Mouse (Mus musculus) heart, adult 2 months (tissue): ENCODE data around the gene Adamts9. TPM values are rescaled to one million over a fixed set of nuclear protein-coding genes. Genes with fewer than 3 reads are reported as not detected.

ENCODE experiments used
- DNase-seq, 2 experiments: peaks; one replicate each; pipeline ENCODE4 v3.0.0; 2021
- H3K27ac ChIP-seq: fragments of 200-600 bp; 2 replicates; pipeline ENCODE4 v1.8.1; 2022
- H3K27me3 ChIP-seq: fragments of 200-500 bp; 2 replicates; pipeline ENCODE4 v1.6.1; 2012; ENCODE audit warnings: mild to moderate bottlenecking, low read length, inconsistent platforms, mixed read lengths; ENCODE audit not compliant: control insufficient read depth, insufficient read depth
- H3K36me3 ChIP-seq: fragments of 200-500 bp; 2 replicates; pipeline ENCODE4 v1.6.1; 2012; ENCODE audit warnings: low read length, inconsistent platforms; ENCODE audit not compliant: control insufficient read depth, insufficient read depth
- H3K4me1 ChIP-seq: fragments of 200-500 bp; 2 replicates; pipeline ENCODE4 v1.6.1; 2011; ENCODE audit warnings: low read length; ENCODE audit not compliant: control insufficient read depth, insufficient read depth
- H3K4me3 ChIP-seq: fragments of 200-600 bp; 2 replicates; pipeline ENCODE4 v1.8.1; 2022
- H3K79me2 ChIP-seq: fragments of 200-500 bp; replicated peaks from 2 replicates; pipeline ENCODE4 v1.6.1; 2012; ENCODE audit warnings: mild to moderate bottlenecking, inconsistent platforms, low read length, moderate library complexity, mixed read lengths; ENCODE audit not compliant: control insufficient read depth, insufficient read depth
- H3K9ac ChIP-seq: fragments of 200-500 bp; 2 replicates; pipeline ENCODE4 v1.6.1; 2012; ENCODE audit warnings: low read depth, mild to moderate bottlenecking, control low read depth, inconsistent platforms, low read length, mixed read lengths
- CTCF ChIP-seq: fragments of 200-600 bp; IDR thresholded peaks from 2 replicates; pipeline ENCODE4 v1.8.1; 2022; ENCODE audit warnings: antibody characterized with exemption, mild to moderate bottlenecking, moderate library complexity
- EP300 ChIP-seq: fragments of 200-500 bp; IDR thresholded peaks from 2 replicates; pipeline ENCODE4 v1.6.1; 2011; ENCODE audit warnings: low read depth, low read length, control low read depth; ENCODE audit not compliant: insufficient read depth
- POLR2A ChIP-seq: fragments of 200-500 bp; IDR thresholded peaks from 2 replicates; pipeline ENCODE4 v1.6.1; 2011; ENCODE audit warnings: mild to moderate bottlenecking, low read depth, low read length, control low read depth; ENCODE audit not compliant: insufficient read depth
- WGBS: fragments of 180-500 bp; shearing (Covaris S2); methylation state at CpG from one replicate; pipeline ENCODE4 v1.1.7; 2018; 5-methylcytosine and 5-hydroxymethylcytosine counted together
- intact Hi-C: fragments of 180-260 bp; cut with DNase I; formaldehyde crosslinking; loops from one replicate; pipeline ENCODE4 v1.15.1; 2025
- polyA plus RNA-seq: library from polyadenylated mRNA; depleted of rRNA; stranded (reverse); fragments of >200 nt; gene quantifications from 2 replicates; pipeline ENCODE4 v1.2.3, GENCODE M21; 2012
- total RNA-seq, 2 experiments: library from RNA; stranded (reverse); gene quantifications; 2 replicates each; pipeline ENCODE4 v1.2.3; 2021

Gene Adamts9
- total and polyA plus RNA-seq, 3 experiments: 5.7 to 17.5 (median 9.6) TPM

GRCm38 (mm10) chr6:92752737-92753136, 190.6 kb downstream of the Adamts9 start:
- Histone ChIP-seq H3K9ac (no peak overlapping the region), H3K36me3 (no peaks in the 10 kb centered on the region), H3K4me1 (no peaks in the 10 kb centered on the region), H3K4me3 (no peak overlapping the region), H3K27me3 (no peaks in the 10 kb centered on the region), H3K79me2 (no peaks in the 10 kb centered on the region), H3K27ac (no peak overlapping the region)
- TF ChIP-seq EP300: no peak
- no peak for TF ChIP-seq POLR2A
- TF ChIP-seq CTCF: no peak
- intact Hi-C loops: no loop called here
- 91% methylated on average over 2 of the region's 2 CpGs for WGBS
- DNase-seq: no peak

- DNase-seq: peak in 1 of 2 experiments; percentile 30
- Histone ChIP-seq H3K36me3 (no peaks in the 10 kb centered on the region), H3K4me1 (no peaks in the 10 kb centered on the region), H3K9ac (no peak overlapping the region), H3K27ac (no peak overlapping the region), H3K79me2 (no peaks in the 10 kb centered on the region), H3K4me3 (no peak overlapping the region), H3K27me3 (no peaks in the 10 kb centered on the region)
- intact Hi-C loops: no loop called here
- WGBS: 31% methylated on average over 4 of the region's 4 CpGs
- TF ChIP-seq EP300 (no peak), CTCF (no peak), POLR2A (no peak)
These were observed 193.9 kb downstream of the Adamts9 start for GRCm38 (mm10) chr6:92749420-92749819.

GRCm38 (mm10) chr6:92743605-92744004, 199.7 kb downstream of the Adamts9 start:
- no peaks in the 10 kb centered on the region for H3K27me3 ChIP-seq
- peak; percentile 40 to 65 for DNase-seq
- no peak overlapping the region for H3K27ac ChIP-seq
- H3K4me1 ChIP-seq: no peaks in the 10 kb centered on the region
- no peak overlapping the region for H3K4me3 ChIP-seq
- 25% methylated on average over 11 of the region's 11 CpGs for WGBS
- intact Hi-C loops: loop anchor here (1.0 to 5.0 kb wide), 2 partner anchors 76 to 457 kb away; no protein-coding TSS in a partner anchor
- TF ChIP-seq EP300: 0 out of 2 replicates have a peak, but pooled peaks have one; percentile 45
- TF ChIP-seq CTCF: peak; percentile 71
- TF ChIP-seq POLR2A: no peak
- H3K36me3 ChIP-seq: no peaks in the 10 kb centered on the region
- no peaks in the 10 kb centered on the region for H3K79me2 ChIP-seq
- no peak overlapping the region for H3K9ac ChIP-seq

GRCm38 (mm10) chr6:92737116-92737515, 206.2 kb downstream of the Adamts9 start:
- Histone ChIP-seq H3K27ac (no peak overlapping the region), H3K4me3 (no peak overlapping the region), H3K27me3 (no peaks in the 10 kb centered on the region), H3K79me2 (no peaks in the 10 kb centered on the region), H3K36me3 (no peaks in the 10 kb centered on the region), H3K4me1 (no peaks in the 10 kb centered on the region), H3K9ac (no peak overlapping the region)
- no peak for DNase-seq
- 83% methylated on average over 1 of the region's 1 CpGs for WGBS
- intact Hi-C loops: no loop called here
- TF ChIP-seq EP300: no peak
- no peak for TF ChIP-seq CTCF
- TF ChIP-seq POLR2A: no peak

- Histone ChIP-seq H3K79me2 (no peaks in the 10 kb centered on the region), H3K36me3 (no peaks in the 10 kb centered on the region), H3K27me3 (no peaks in the 10 kb centered on the region), H3K9ac (no peak overlapping the region), H3K27ac (no peak overlapping the region), H3K4me1 (no peaks in the 10 kb centered on the region), H3K4me3 (no peak overlapping the region)
- DNase-seq: no peak
- intact Hi-C loops: no loop called here
- TF ChIP-seq CTCF (no peak), EP300 (no peak), POLR2A (no peak)
These were observed 209.6 kb downstream of the Adamts9 start for GRCm38 (mm10) chr6:92733651-92734050.

- no peak overlapping the region for H3K4me3 ChIP-seq
- intact Hi-C loops: loop anchor here (1.0 to 5.0 kb wide), 3 partner anchors 61 to 442 kb away; no protein-coding TSS in a partner anchor
- no peaks in the 10 kb centered on the region for H3K79me2 ChIP-seq
- no peaks in the 10 kb centered on the region for H3K27me3 ChIP-seq
- H3K9ac ChIP-seq: no peak overlapping the region
- no peak overlapping the region for H3K27ac ChIP-seq
- H3K36me3 ChIP-seq: no peaks in the 10 kb centered on the region
- DNase-seq: no peak
- WGBS: 41% methylated on average over 7 of the region's 7 CpGs
- peaks cover 3% of the 10 kb centered on the region for H3K4me1 ChIP-seq
- TF ChIP-seq EP300: no peak
- TF ChIP-seq CTCF: no peak
- TF ChIP-seq POLR2A: no peak
These were observed 214.8 kb downstream of the Adamts9 start for GRCm38 (mm10) chr6:92728514-92728913.
